Mouse (Mus musculus): ENCODE results near the gene Hist1h4c. TPM values are rescaled to one million over a fixed set of nuclear protein-coding genes. Genes with fewer than 3 reads are reported as not detected.

Hist1h4c gene
- polyA plus RNA-seq (2017; shearing (Covaris generic)), result 2.7 TPM

GRCm38 (mm10) chr13:23698300-23698693 lies at the start of gene Hist1h4c:
Gene Hist1h4c (minus strand): TSS chr13:23698454.

GRCm38 (mm10) chr13:23746201-23747080 lies 48.2 kb upstream of the Hist1h4c start, which contains the start of gene Hist1h2bb:
Gene Hist1h2bb (plus strand): TSS chr13:23746734.

GRCm38 (mm10) chr13:23745381-23746161 lies 47.3 kb upstream of the Hist1h4c start, which contains the start of gene Hist1h3c:
Gene Hist1h3c (minus strand): TSS chr13:23745602.

DNA sequence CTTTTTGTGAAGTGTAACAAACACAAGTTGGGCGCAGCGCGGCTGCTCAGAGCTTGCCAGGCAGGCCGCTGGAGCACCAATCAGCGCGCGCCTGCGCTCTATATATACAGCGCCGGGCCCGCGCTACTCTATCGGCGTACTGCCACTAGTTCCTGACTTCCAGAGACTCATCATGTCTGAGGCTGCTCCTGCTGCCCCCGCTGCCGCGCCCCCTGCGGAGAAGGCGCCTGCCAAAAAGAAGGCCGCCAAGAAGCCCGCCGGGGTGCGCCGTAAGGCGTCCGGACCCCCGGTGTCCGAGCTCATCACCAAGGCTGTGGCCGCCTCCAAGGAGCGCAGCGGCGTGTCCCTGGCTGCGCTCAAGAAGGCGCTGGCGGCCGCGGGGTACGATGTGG lies 40.4 kb upstream of the Hist1h4c start, which contains the start of gene Hist1h1c:
Gene Hist1h1c (plus strand): TSS at position 132 of the 392 bp plus-strand sequence.

GRCm38 (mm10) chr13:23710374-23711089 lies 12.3 kb upstream of the Hist1h4c start, which contains the start of gene Hfe:
Gene Hfe (minus strand): TSS chr13:23710854.

DNA sequence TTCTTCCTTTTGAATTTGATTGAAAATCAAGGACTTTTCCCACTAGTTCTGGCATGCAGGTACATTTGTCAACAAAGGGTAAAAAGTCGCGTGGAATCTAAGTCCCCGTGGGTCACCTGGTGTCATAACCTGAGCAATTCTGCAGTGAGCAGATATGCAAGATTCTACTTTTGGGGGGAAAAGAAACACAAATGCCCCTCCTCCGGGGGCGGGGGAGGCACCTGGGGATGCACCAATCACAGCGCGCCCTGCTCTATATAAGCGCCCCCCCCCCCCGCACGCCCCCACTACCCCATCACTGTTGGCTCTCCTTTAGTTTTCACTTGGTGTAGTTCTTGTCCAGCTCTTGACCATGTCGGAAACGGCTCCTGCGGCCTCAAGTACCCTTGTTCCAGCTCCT lies 2.7 kb downstream of the Hist1h4c start, which contains the start of gene Hist1h1t:
Gene Hist1h1t (plus strand): TSS at position 301 of the 400 bp plus-strand sequence.

GRCm38 (mm10) chr13:23683755-23684281 lies 14.4 kb downstream of the Hist1h4c start, which contains the start of the genes Hist1h2ac and Hist1h2bc:
Gene Hist1h2ac (minus strand): TSS chr13:23683948.
Gene Hist1h2bc (plus strand): TSS chr13:23684199.

Other genes with a start within 250 kb of the Hist1h4c start
- gene Btn1a1, start 232.6 kb downstream of the Hist1h4c start, polyA plus RNA-seq (2017; shearing (Covaris generic)), result not detected
- not detected for gene Btn2a2, start 209.6 kb downstream of the Hist1h4c start, polyA plus RNA-seq (2017; shearing (Covaris generic))
- 4.6 TPM for gene Hist1h4h, start 167.4 kb downstream of the Hist1h4c start, polyA plus RNA-seq (2017; shearing (Covaris generic))
- not detected for gene Hist1h2af, start 164.5 kb downstream of the Hist1h4c start, polyA plus RNA-seq (2017; shearing (Covaris generic))
- not detected for gene Hist1h3g, start 163.0 kb downstream of the Hist1h4c start, polyA plus RNA-seq (2017; shearing (Covaris generic))
- gene Hist1h2bh, start 155.1 kb downstream of the Hist1h4c start, polyA plus RNA-seq (2017; shearing (Covaris generic)), result 0.29 TPM
- gene Hist1h3f, start 154.4 kb downstream of the Hist1h4c start, polyA plus RNA-seq (2017; shearing (Covaris generic)), result 0.24 TPM
- not detected for gene Hist1h4f, start 146.8 kb downstream of the Hist1h4c start, polyA plus RNA-seq (2017; shearing (Covaris generic))
- gene Hist1h1d, start 145.2 kb downstream of the Hist1h4c start, polyA plus RNA-seq (2017; shearing (Covaris generic)), result 0.40 TPM
- gene Hist1h3e, start 136.1 kb downstream of the Hist1h4c start, polyA plus RNA-seq (2017; shearing (Covaris generic)), result 0.90 TPM
- 1.6 TPM for gene Hist1h2ae, start 127.2 kb downstream of the Hist1h4c start, polyA plus RNA-seq (2017; shearing (Covaris generic))
- 2.2 TPM for gene Hist1h2bg, start 127.1 kb downstream of the Hist1h4c start, polyA plus RNA-seq (2017; shearing (Covaris generic))
- gene Hist1h2bf, start 124.3 kb downstream of the Hist1h4c start, polyA plus RNA-seq (2017; shearing (Covaris generic)), result 1.3 TPM
- gene Hist1h2ad, start 124.1 kb downstream of the Hist1h4c start, polyA plus RNA-seq (2017; shearing (Covaris generic)), result not detected
- gene Hist1h3d, start 122.7 kb downstream of the Hist1h4c start, polyA plus RNA-seq (2017; shearing (Covaris generic)), result not detected
- 32.4 TPM for gene Hist1h4d, start 116.9 kb downstream of the Hist1h4c start, polyA plus RNA-seq (2017; shearing (Covaris generic))
- 5.6 TPM for gene Hist1h2be, start 77.3 kb downstream of the Hist1h4c start, polyA plus RNA-seq (2017; shearing (Covaris generic))
- gene Hist1h1e, start 75.9 kb downstream of the Hist1h4c start, polyA plus RNA-seq (2017; shearing (Covaris generic)), result 16.6 TPM
- gene Hist1h2ac, start 14.5 kb downstream of the Hist1h4c start, polyA plus RNA-seq (2017; shearing (Covaris generic)), result 0.23 TPM
- 8.8 TPM for gene Hist1h2bc, start 14.3 kb downstream of the Hist1h4c start, polyA plus RNA-seq (2017; shearing (Covaris generic))
- gene Hist1h1t, start 2.6 kb downstream of the Hist1h4c start, polyA plus RNA-seq (2017; shearing (Covaris generic)), result not detected
- gene Hfe, start 12.4 kb upstream of the Hist1h4c start, polyA plus RNA-seq (2017; shearing (Covaris generic)), result 2.8 TPM
- 17.4 TPM for gene Hist1h1c, start 40.4 kb upstream of the Hist1h4c start, polyA plus RNA-seq (2017; shearing (Covaris generic))
- gene Hist1h3c, start 47.1 kb upstream of the Hist1h4c start, polyA plus RNA-seq (2017; shearing (Covaris generic)), result 0.50 TPM
- gene Hist1h2bb, start 48.3 kb upstream of the Hist1h4c start, polyA plus RNA-seq (2017; shearing (Covaris generic)), result 2.5 TPM
- 0.79 TPM for gene Hist1h2ab, start 52.7 kb upstream of the Hist1h4c start, polyA plus RNA-seq (2017; shearing (Covaris generic))
- not detected for gene Hist1h3b, start 53.8 kb upstream of the Hist1h4c start, polyA plus RNA-seq (2017; shearing (Covaris generic))
- gene Hist1h4b, start 58.6 kb upstream of the Hist1h4c start, polyA plus RNA-seq (2017; shearing (Covaris generic)), result 11.3 TPM
- gene Hist1h4a, start 62.8 kb upstream of the Hist1h4c start, polyA plus RNA-seq (2017; shearing (Covaris generic)), result not detected
- 1.9 TPM for gene Hist1h3a, start 63.9 kb upstream of the Hist1h4c start, polyA plus RNA-seq (2017; shearing (Covaris generic))
- 0.95 TPM for gene Hist1h1a, start 65.2 kb upstream of the Hist1h4c start, polyA plus RNA-seq (2017; shearing (Covaris generic))
- gene Trim38, start 71.5 kb upstream of the Hist1h4c start, polyA plus RNA-seq (2017; shearing (Covaris generic)), result not detected
- gene Slc17a2, start 108.5 kb upstream of the Hist1h4c start, polyA plus RNA-seq (2017; shearing (Covaris generic)), result not detected
- not detected for gene Slc17a3, start 141.0 kb upstream of the Hist1h4c start, polyA plus RNA-seq (2017; shearing (Covaris generic))
- gene Slc17a1, start 169.3 kb upstream of the Hist1h4c start, polyA plus RNA-seq (2017; shearing (Covaris generic)), result not detected
- not detected for gene Slc17a4, start 216.6 kb upstream of the Hist1h4c start, polyA plus RNA-seq (2017; shearing (Covaris generic))
- gene Hist1h2ba, start 235.7 kb upstream of the Hist1h4c start, polyA plus RNA-seq (2017; shearing (Covaris generic)), result not detected
- gene Hist1h2aa, start 236.0 kb upstream of the Hist1h4c start, polyA plus RNA-seq (2017; shearing (Covaris generic)), result not detected

Measured in inflammation-experienced regulatory T-cells, adult 16 weeks (primary cell).